Mouse (Mus musculus) spleen, postnatal 4 days (tissue): ENCODE measurements at regions not wholly inside any gene's neighbourhood (a gene's known extent, or its start where the extent isn't known, plus 50 kb on each side); places are given as distances from the start of the nearest gene placed in this dataset.

Experiments used
- DNase-seq, 2 experiments: peaks; one replicate each; pipeline ENCODE4 v3.0.0; 2022; ENCODE audit warnings: low spot score in 2 of 2

DNA sequence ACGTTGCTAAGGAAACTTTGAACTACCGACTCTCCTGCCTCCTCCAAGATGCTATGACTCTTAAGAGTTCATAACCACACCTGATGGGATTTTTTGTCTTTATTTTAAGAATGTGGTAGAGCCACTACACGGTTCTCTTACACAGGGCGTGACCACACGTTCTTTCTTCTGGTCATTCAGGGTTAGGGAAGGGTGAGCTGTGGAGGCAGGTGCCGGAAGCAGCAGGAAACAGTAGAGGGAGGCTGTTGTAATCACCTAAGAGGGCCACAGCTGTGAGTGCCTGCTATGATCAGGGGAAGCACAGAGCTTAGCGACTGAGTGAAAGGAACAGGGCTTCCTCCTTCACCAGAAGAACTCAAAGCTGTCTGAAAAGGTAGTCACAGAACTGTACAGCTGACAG lies 50.6 kb upstream of the Larp1 start:
- no peak for DNase-seq

DNA sequence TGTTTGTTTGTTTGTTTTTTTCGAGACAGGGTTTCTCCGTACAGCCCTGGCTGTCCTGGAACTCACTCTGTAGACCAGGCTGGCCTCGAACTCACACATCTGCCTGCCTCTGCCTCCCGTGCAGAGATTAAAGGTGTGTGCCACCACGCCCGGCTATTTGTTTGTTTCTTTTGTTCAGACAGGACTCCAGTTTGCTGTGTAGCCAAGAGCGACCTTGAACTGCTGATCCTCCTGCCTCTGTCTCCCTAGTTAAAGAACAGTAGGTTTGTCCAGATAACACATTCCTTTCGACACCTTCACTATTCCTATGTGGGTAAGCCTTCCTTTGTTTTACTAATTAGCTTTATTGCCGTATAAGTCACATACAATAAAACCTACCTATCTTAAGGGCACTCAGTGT lies 52.0 kb upstream of the Larp1 start:
- DNase-seq: no peak

DNA sequence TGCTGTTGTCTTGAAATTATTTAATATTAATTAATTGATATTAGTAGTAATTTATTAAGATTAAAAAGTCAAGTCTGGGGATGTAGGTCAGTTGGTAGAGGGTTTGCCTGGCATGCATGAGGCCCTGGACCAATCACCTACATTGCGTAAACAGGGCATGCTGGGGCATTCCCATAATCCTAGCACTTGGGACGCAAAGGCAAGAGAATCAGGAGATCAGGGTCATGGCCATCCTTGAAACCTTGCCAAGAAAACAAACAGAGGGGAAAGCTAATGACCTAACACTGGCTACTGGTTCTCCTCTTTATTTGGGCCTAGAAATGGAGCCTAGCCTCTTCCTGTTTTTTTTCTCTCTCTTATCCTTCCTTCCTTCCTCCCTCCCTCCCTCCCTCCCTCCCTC lies 52.8 kb upstream of the Larp1 start:
- no peak for DNase-seq

DNA sequence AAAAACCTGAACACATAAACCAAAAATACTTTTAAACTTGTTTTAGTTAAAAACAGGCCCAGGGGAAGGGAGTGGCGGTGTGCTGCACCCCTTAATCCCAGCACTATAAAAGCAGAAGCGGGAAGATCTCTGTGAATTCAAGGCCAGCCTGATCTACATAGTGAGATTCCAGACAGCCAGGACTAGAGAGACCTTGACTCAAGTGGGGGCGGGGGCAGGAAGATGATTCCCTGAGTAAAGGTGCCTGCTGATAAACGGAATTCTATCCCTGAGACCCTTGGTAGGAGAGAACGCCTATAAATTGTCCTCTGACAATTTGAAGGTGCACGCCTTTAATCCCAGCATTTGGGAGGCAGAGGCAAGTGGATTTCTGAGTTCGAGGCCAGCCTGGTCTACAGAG lies 53.4 kb upstream of the Larp1 start:
- DNase-seq: no peak

DNA sequence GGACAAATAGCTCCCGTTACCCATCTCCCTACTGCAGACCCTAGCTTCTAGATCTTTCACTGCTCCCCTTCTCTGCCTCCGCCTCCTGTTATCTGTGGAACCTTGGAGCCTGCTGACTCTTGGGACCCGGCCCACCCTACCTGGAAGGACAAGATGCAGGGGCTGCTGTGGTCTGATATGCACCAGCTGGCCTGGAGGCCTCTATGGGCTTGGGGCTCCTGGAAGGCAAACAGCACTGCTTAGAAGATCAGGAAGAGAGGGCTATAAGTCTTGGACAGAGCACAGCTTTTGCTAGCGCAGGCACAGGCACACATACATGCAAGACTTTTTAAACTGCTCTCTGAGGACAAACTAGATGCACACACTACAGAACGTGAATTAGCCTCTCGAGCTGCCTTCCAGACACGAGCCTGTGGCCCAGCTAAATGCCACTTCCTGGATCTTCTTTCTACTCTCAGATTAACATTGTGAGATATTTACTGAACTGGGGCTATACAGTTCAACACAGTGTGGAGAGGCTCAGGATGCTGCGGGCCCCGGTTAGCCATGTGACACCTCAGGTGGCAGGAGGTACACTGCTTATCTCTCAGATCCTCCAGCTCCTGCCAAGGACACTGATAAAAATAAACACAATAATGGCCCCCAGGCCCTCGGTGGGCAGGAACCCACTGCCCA lies 54.2 kb upstream of the Larp1 start:
- DNase-seq: peak; percentile 67 to 76

DNA sequence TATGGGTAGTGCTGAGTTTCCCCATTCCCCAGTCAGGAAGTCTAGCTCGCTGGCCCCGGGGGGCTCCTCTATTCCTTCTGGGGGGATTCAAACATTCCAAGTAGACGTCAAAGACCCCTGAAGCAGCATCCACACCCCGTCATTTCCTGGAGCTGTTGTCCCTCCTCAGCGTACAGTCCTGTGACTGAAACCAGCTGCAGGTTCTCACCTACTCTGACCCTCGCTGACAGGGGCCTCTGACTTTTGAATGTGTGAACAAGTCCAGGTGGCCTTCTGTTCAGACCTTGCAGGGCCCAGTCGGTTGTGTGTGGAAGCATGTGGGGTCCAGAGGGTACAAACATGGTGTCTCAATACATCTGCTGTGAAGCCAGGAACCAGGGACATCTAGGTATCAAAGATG lies 55.2 kb upstream of the Larp1 start:
- no peak for DNase-seq

DNA sequence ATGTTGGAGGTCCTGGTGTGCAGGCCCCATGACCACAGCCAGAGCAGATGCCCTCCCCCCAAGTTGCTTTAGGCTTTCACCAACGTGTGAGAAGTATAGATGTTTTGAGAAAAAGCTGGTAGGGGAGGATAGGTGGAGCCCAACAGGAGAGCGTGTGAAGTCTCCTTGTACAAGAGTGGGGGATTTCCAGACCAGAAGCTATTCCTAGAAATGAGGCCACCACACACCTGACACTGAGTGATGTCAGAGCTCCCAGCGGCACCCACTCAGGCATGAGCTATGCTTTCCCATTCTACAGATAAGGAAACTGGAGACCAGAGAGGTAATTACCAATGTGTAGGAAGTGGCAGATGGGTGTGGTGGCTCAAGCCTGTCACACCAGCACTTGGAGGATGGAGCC lies 56.2 kb upstream of the Larp1 start:
- no peak for DNase-seq

DNA sequence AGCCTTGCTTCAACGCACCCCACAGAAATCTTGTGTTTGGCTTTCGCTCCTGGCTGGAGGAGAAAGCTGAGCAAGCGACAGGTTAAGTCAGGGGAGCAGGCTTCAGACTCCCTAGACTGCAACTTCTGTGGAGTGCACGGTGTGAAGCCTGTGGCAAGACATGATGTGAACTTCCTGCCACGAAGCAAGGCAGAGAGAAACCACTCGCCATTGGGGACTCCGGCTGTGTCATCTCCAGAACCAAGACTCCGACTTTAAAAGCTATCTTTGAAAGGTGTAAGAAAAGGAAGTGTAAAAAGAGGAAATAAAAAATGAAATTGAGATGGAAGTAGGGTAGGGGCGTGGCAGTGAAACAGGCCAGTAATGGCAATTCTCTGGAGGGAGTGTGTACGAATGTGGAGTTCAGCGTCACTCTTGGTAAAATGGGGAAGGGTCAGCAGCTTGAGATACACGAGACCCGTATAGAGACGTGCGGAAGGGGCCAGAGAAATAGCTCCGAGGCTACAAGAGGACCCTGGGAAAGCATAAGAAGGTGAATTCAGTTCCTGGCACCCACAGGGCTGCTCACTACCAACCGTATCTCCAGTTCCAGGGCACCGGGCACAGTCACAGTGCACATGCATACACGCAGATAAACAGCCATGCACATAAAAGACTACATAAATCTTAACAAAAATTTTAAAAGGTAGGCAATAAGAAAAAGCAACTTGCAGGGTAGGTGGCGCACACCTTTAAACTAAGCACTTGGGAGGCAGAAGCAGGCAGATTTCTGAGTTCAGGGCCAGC lies 57.1 kb upstream of the Larp1 start:
- DNase-seq: no peak

DNA sequence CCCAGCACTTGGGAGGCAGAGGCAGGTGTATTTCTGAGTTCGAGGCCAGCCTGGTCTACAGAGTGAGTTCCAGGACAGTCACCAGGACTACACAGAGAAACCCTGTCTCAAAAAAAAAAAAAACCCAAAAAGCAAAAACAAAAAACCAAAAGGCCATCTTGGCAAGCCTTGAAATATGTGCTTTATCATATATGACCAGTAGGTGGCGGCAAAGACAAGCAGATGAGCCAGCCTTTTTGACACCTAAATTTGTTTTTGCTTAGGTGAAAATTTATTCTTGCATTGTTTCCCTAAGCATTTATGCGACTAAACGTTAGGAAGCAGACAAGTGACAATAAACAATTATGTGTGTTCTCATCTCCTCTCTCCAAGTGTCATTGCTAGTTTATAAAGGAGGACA lies 57.9 kb upstream of the Larp1 start:
- peak in 1 of 2 experiments; percentile 52 for DNase-seq

DNA sequence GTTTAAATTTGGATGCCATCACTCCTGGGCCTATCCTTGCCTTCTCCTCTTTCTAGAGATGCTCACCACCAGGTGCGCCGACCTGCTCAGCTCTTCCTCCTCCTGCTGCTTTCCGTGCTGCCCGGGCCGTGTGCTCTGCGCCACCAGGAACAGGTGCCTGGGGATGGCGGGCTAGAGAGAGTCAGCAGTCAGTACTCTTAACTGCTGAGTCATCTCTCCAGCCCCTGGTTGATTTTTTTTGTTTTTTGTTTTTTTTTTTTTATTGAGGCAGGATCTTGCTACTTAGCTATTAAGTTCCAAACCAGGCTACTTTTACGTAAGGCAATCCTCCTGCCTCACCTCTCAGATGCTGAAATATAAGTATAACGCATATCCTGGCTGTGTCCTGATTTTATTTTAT lies 59.8 kb upstream of the Larp1 start:
- no peak for DNase-seq

DNA sequence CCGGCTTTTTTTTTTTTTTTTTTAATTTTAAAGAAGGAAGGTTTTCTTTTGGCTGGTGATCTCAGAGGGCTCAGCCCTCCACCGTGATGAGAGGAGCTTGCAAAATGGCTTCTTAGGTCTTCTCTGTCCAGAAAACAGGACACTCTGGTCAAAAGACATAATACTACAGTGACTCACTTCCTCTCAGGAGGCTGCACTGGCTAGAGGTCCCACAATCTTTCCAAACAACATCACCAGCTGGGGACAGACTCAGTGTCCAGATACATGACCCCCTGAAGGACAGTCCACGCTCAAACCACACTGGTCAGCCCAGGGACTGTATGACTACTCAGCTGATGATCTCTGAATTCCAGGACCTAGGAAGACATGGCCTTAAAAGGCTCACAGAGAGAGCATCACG lies 61.5 kb upstream of the Larp1 start:
- no peak for DNase-seq

DNA sequence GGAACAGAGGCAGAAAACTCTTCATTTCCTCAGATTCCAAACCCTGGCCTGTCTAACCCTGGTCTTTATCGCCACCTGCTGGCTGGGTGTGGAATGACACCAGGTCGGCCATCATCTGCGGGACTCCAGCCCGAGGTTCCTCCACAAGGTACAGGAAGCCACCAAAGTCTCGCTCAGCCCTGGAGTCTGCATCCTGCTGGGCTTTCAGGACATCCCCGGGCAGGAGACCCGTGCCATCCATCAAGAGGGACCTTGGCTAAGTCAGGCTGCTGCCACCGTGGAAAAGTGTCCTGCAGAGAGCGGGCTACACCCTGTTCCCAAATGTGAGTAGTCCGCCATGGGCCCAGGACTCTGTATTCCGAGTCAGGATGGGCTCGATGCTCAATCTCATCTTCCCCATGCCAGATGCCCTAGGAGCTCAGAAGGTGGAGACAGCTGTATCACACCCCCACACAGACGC lies 74.4 kb upstream of the Larp1 start:
- DNase-seq: peak; percentile 85 to 96

DNA sequence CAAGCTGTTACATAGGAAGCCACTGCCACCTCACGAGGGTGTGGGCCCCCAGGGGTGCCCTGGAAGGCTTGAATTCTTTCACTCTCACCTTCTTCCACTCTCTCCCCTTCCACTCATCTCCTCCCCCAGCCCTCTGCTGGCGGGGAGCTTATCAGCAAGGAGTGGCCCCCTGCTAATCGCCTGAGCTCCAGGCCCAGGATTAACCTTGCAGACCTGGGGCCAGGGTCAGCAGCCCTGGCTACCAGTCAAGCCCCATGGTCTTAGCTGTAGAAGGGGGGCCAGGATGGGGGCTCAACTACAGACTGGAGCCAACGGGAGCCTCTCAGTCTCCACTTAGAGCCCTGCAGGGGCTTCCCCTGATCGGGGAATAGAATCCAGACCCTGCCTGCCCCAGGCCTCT lies 75.8 kb upstream of the Larp1 start:
- no peak for DNase-seq

DNA sequence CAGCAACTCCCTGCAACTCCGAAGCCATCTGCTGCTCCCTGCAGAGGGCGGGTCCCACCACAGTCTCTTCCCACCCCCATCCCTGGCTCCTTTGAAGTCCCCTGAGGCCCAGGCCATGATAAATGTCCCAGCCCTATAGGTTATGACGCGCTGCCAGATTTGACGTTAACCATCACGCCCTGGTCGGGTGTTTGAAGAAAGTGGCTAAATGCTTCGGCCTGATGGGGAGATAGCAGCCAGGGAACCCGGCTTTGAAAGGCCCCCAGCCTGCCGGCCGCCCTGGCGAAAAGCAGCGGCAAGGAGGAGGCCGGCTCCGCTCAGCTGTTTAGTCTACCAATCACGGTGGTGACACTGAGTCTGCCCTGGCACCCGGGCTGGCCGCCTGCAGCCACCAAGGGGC lies 79.4 kb upstream of the Larp1 start:
- DNase-seq: no peak

DNA sequence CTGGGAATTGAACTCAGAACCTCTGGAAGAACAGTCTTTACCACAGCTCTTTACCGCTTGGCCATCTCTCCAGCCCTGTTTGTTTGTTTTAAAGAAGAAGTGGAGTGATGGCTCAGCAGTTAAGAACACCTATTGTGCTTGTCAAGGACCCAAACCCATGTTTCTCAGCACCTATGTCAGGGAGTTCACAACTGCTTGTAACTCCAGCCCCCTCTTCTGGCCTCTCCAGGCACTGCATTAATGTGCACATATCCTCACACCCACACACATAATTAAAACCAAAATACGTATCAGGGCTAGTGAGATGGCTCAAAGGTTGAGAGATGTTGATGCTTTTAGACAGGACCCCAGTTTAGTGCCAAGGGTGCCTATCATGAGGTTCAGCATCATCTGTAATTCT lies 87.6 kb upstream of the Hand1 start:
- no peak for DNase-seq

DNA sequence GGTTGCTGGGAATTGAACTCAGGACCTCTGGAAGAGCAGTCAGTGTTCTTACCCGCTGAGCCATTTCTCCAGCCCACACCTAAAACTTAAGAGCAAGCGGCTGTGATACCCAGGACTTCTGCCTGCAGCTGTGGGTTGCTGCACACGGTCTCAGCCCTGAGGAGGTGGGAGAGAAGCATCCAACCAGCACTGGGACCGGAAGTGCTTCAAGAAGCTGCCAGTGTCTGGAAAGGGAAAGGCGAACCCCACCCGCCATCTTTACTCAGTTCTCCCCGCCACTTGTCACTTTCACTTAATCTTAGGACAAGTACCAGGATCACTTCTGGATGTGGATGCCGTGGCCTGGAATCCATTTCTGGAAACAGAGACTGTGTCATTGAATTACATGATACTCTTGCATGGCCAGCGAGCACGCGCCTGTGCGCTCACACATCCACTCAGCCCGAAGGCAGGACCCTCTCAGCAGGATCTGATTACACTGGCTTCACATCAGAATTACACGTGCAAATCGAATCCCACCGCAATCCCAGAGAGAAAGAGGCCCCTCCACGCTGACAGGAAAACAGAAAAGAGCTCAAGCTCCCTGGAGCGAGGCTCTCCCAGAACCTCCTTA lies 85.9 kb upstream of the Hand1 start:
- DNase-seq: no peak

DNA sequence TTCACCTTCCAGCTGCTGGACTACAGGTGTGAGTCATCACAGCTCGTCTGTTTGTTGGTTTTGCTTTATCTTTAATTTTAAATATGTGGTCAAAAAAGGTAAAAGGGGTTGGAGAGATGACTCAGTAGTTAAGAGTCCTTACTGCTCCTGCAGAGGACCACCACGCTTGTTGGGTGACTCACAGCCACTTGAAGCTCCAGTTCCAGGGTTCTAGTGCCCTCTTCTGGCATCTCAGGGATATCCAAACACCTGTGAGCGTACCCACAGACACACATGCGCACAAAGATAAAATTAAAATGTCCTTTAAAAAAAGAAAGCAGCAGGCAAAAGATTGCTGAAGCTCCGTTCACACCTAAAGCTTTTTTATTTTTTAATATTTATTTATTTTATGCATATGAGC lies 85.4 kb upstream of the Hand1 start:
- no peak for DNase-seq

DNA sequence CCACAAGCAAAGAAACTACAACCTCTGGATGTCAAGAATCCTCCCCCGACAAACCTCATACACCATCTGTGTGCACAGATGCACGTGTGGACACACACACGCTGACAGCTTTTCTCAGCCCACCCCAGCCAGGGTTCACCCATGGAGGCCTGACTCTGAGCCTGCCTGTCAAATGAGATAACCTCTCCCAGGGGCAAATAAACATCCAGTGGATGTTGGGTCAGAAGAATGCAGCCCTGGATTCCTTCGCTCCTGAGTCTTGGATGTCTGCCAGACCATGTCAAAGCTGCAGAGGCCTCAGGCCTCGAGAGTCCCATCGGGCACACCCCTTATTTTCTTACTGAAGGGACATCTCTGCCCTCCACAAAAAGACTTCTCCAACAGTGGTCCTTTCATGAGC lies 83.4 kb upstream of the Hand1 start:
- DNase-seq: no peak

DNA sequence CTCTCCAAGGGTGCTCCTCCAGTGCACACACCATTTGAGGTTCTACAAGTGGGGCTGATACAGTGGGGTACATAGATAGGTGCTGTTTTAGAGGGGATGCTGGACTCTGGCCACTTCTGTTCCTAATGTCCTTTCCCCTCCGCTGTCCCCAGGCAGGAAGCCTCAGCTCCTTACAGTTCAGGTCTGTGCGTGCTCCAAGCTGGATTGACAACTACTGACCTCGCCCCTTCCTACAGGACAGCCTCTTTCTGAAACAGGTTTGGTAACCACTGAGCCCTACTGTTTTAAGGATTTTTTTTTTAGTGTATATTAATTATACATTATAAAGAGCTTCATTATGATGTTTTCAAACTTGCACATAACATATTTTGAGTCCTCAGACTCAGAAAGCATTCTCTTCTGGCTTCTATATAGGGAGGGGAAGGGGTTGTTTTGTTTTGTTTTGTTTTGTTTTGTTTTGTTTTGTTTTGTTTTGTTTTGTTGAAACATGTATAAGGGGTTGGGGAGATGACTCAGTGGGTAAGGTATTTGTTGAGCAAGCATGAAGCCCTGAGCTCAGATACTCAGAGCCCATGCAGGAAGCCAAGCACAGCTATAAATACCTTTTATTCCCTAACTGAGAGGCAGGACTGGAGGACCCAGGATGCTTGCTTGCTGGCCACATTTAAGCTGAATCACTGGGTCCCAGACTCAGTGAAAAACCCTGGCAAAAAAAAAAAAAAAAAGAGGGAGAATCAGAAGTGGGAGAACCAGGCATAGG lies 81.4 kb upstream of the Hand1 start:
- DNase-seq: no peak

DNA sequence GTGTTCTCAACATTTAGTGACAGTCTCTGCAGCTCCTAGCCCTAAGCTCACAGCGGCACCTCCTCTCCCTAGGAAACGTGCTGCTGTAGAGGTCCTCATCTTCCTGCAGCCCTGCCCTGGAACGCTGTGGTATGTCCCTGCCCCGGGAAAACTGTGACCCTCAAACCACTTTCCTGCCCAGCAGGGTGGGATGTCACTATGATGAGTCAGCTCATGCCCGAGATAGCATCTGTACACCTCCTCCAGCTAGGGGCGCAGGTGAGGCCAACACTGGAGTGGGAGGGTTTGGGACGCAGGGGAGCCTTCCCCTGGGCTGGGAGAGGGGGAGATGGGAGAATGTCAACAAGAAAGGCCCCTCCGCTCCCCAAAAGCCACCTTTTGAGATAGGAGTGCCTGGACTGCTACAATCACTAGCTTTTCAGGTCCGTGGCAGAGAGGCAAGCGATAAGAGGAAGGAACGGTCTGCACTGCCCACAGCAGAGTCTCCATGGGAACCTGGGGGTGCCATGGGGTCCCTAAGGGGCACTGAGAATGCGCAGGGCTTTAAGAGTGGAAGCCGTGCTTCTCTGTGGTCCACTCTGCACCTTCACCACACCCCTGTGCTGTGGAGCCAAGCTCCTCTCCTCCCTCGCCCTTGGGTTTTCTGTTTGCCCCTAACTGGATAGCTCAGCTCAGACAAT lies 80.5 kb upstream of the Hand1 start:
- no peak for DNase-seq

DNA sequence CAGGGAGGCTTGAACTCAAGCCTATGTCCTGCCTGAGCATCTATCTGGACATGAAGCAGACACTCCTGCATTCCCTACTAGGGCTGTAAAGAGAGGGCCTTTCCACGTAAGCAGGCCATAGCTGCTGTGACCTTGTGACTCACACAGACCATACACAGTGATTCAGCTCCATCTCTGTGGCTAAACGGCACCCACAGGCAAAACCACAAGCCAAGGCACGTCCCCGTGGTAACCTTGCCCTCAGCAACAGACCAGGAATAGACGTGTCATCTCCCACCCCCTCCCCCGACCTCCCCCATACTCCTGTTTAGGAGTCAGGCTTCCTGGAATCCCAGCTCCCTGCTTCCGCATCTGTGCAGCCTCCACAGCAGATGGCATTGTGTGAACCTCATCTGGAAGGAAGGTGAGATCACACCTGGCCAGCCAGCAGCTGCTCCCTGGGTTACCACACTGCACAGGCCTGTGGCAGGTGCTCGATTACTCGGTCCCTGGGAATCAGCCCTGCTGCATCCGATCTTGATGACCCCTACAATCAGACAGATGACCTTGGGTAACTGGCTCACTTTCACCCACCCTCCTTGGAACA lies 79.2 kb upstream of the Hand1 start:
- no peak for DNase-seq
